Mouse (Mus musculus): ENCODE measurements around the gene Anxa6. TPM values are rescaled to one million over a fixed set of nuclear protein-coding genes. Genes with fewer than 3 reads are reported as not detected.

The Anxa6 gene
- polyA plus RNA-seq, 1 experiment = 722 TPM

DNA sequence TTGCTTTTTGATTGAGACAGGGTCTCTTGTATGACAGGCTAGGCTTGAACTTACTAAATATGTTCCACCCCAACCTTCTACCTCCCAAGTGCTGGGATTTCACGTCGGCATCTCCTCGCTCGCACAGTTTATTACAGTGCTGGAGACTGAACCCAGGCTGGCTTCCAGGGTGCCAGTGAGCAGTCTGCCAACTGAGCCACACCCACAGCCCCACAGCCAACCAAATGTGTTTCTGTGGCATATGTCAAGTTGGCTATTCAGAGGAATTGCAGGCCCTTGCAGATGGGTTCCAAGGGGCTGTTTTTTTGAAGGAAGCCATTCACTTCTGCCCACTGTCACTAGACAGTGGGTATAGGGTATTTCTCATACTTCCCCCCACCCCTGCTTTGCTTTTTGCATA lies 7.3 kb downstream of the Anxa6 start:
- Histone ChIP-seq H3K27me3 (ENCODE audit: control insufficient read depth, insufficient read depth, insufficient read length) (no peaks in the 10 kb centered on the region), H3K4me2 (ENCODE audit: low read depth) (no peak overlapping the region), H3ac (ENCODE audit: control insufficient read depth, insufficient read length) (no peak overlapping the region), H3K79me2 (ENCODE audit: control insufficient read depth, insufficient read depth) (peaks cover 100% of the 10 kb centered on the region), H3K36me3 (ENCODE audit: control insufficient read depth, insufficient read depth) (peaks cover 30% of the 10 kb centered on the region), H3K4me3 (no peak overlapping the region)
- TF ChIP-seq TCF12 (IDR thresholded peaks at IDR 0.05; ENCODE audit: insufficient read depth, poor library complexity, severe bottlenecking) (no peak), SRF (IDR thresholded peaks at IDR 0.05; ENCODE audit: control insufficient read depth, insufficient read length, low read depth) (no peak), E2F4 (IDR thresholded peaks at IDR 0.05; ENCODE audit: insufficient read depth) (no peak), TCF3 (IDR thresholded peaks at IDR 0.05; ENCODE audit: insufficient read length, low read depth) (no peak), USF1 (IDR thresholded peaks at IDR 0.05; ENCODE audit: low read depth) (no peak), POLR2A (IDR thresholded peaks at IDR 0.05; ENCODE audit: insufficient read length, low read depth) (no peak), MAX (IDR thresholded peaks at IDR 0.05; ENCODE audit: low read depth) (no peak), CEBPB (IDR thresholded peaks at IDR 0.05; ENCODE audit: insufficient read depth, poor library complexity, severe bottlenecking) (no peak), MYOG (IDR thresholded peaks at IDR 0.05; ENCODE audit: control insufficient read depth in 1 of 3, insufficient read depth in 1 of 3, insufficient read length in 2 of 3, low read depth in 2 of 3) (no peak), MYOD1 (IDR thresholded peaks at IDR 0.05; ENCODE audit: control insufficient read depth in 1 of 3, insufficient read length in 2 of 3, low read depth in 2 of 3) (no peak), POLR2AphosphoS2 (IDR thresholded peaks at IDR 0.05; ENCODE audit: insufficient read length, low read depth) (no peak), REST (IDR thresholded peaks at IDR 0.05; ENCODE audit: insufficient read depth, insufficient read length) (no peak)

DNA sequence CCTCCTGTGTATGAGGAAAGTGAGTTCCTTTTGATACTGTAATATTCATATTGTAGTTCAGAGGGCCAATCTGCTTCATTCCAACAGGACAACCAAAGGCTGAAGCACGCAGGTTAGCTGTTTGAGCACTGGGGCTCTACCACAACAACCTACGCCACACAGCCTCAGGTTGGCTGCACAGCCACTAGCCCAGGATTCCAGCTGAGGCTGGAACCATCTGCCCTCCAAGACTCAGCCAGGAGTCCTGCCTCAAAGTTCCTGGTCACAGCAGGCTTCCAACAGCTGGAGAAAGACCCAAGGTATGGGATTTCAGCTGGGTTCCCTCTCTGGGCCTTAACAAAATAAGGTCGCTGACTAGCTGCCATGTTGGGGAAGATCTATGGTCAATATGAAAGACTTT lies 9.7 kb downstream of the Anxa6 start:
- peaks cover 31% of the 10 kb centered on the region for H3K36me3 ChIP-seq (ENCODE audit: control insufficient read depth, insufficient read depth)
- no peak overlapping the region for H3K4me3 ChIP-seq
- no peak for TF ChIP-seq TCF12 (IDR thresholded peaks at IDR 0.05; ENCODE audit: insufficient read depth, poor library complexity, severe bottlenecking)
- TF ChIP-seq TCF3 (IDR thresholded peaks at IDR 0.05; ENCODE audit: insufficient read length, low read depth) = no peak
- no peak for TF ChIP-seq REST (IDR thresholded peaks at IDR 0.05; ENCODE audit: insufficient read depth, insufficient read length)
- TF ChIP-seq POLR2A (IDR thresholded peaks at IDR 0.05; ENCODE audit: insufficient read length, low read depth) = no peak
- no peak for TF ChIP-seq E2F4 (IDR thresholded peaks at IDR 0.05; ENCODE audit: insufficient read depth)
- no peak for TF ChIP-seq USF1 (IDR thresholded peaks at IDR 0.05; ENCODE audit: low read depth)
- no peak for TF ChIP-seq SRF (IDR thresholded peaks at IDR 0.05; ENCODE audit: control insufficient read depth, insufficient read length, low read depth)
- no peak for TF ChIP-seq CEBPB (IDR thresholded peaks at IDR 0.05; ENCODE audit: insufficient read depth, poor library complexity, severe bottlenecking)
- no peak for TF ChIP-seq MYOG (IDR thresholded peaks at IDR 0.05; ENCODE audit: control insufficient read depth in 1 of 3, insufficient read depth in 1 of 3, insufficient read length in 2 of 3, low read depth in 2 of 3)
- TF ChIP-seq MAX (IDR thresholded peaks at IDR 0.05; ENCODE audit: low read depth) = no peak
- no peak for TF ChIP-seq MYOD1 (IDR thresholded peaks at IDR 0.05; ENCODE audit: control insufficient read depth in 1 of 3, insufficient read length in 2 of 3, low read depth in 2 of 3)
- TF ChIP-seq POLR2AphosphoS2 (IDR thresholded peaks at IDR 0.05; ENCODE audit: insufficient read length, low read depth) = no peak

GRCm38 (mm10) chr11:55023049-55023564 lies 10.1 kb downstream of the Anxa6 start:
- H3K4me2 ChIP-seq (ENCODE audit: low read depth) = peak overlapping the region; percentile 28
- peaks cover 30% of the 10 kb centered on the region for H3K36me3 ChIP-seq (ENCODE audit: control insufficient read depth, insufficient read depth)

More for the DNA sequence above, 9.7 kb downstream of the Anxa6 start:
- peaks cover 92% of the 10 kb centered on the region for H3K79me2 ChIP-seq (ENCODE audit: control insufficient read depth, insufficient read depth)
- H3K27me3 ChIP-seq (ENCODE audit: control insufficient read depth, insufficient read depth, insufficient read length) = no peaks in the 10 kb centered on the region
- H3ac ChIP-seq (ENCODE audit: control insufficient read depth, insufficient read length) = no peak overlapping the region
- H3K4me2 ChIP-seq (ENCODE audit: low read depth) = peak overlapping the region; percentile 28

DNA sequence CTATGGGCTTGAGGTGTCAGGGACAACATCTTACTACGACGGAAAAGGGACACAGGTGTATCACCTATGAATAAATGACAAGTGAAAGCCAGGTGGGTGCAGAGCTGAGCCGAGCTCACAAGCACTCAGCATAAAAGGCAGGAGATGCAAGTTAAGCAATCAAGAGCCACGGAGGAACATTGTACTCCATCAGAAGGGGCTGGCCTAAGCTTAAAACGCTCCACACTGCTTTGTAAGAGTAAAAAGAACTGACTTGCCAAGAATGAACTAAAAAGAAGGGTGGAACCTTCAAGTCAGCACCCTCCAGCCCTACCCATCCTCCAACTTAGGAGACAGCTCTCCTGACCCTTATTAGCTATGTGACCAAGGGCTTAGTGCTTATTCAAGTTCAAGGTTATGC lies 10.7 kb downstream of the Anxa6 start:
- Histone ChIP-seq H3K36me3 (ENCODE audit: control insufficient read depth, insufficient read depth) (peaks cover 30% of the 10 kb centered on the region), H3K4me2 (ENCODE audit: low read depth) (peak overlapping the region; percentile 28), H3K79me2 (ENCODE audit: control insufficient read depth, insufficient read depth) (peaks cover 82% of the 10 kb centered on the region), H3K4me3 (no peak overlapping the region), H3K27me3 (ENCODE audit: control insufficient read depth, insufficient read depth, insufficient read length) (no peaks in the 10 kb centered on the region), H3ac (ENCODE audit: control insufficient read depth, insufficient read length) (no peak overlapping the region)
- no peak for TF ChIP-seq CEBPB (IDR thresholded peaks at IDR 0.05; ENCODE audit: insufficient read depth, poor library complexity, severe bottlenecking)
- no peak for TF ChIP-seq USF1 (IDR thresholded peaks at IDR 0.05; ENCODE audit: low read depth)
- TF ChIP-seq POLR2A (IDR thresholded peaks at IDR 0.05; ENCODE audit: insufficient read length, low read depth) = no peak
- no peak for TF ChIP-seq MYOD1 (IDR thresholded peaks at IDR 0.05; ENCODE audit: control insufficient read depth in 1 of 3, insufficient read length in 2 of 3, low read depth in 2 of 3)
- no peak for TF ChIP-seq MYOG (IDR thresholded peaks at IDR 0.05; ENCODE audit: control insufficient read depth in 1 of 3, insufficient read depth in 1 of 3, insufficient read length in 2 of 3, low read depth in 2 of 3)
- no peak for TF ChIP-seq MAX (IDR thresholded peaks at IDR 0.05; ENCODE audit: low read depth)
- no peak for TF ChIP-seq SRF (IDR thresholded peaks at IDR 0.05; ENCODE audit: control insufficient read depth, insufficient read length, low read depth)
- TF ChIP-seq TCF3 (IDR thresholded peaks at IDR 0.05; ENCODE audit: insufficient read length, low read depth) = no peak
- TF ChIP-seq POLR2AphosphoS2 (IDR thresholded peaks at IDR 0.05; ENCODE audit: insufficient read length, low read depth) = no peak
- TF ChIP-seq E2F4 (IDR thresholded peaks at IDR 0.05; ENCODE audit: insufficient read depth) = no peak
- TF ChIP-seq REST (IDR thresholded peaks at IDR 0.05; ENCODE audit: insufficient read depth, insufficient read length) = no peak
- no peak for TF ChIP-seq TCF12 (IDR thresholded peaks at IDR 0.05; ENCODE audit: insufficient read depth, poor library complexity, severe bottlenecking)

More at GRCm38 (mm10) chr11:55023049-55023564, 10.1 kb downstream of the Anxa6 start:
- Histone ChIP-seq H3K27me3 (ENCODE audit: control insufficient read depth, insufficient read depth, insufficient read length) (no peaks in the 10 kb centered on the region), H3ac (ENCODE audit: control insufficient read depth, insufficient read length) (no peak overlapping the region), H3K4me3 (no peak overlapping the region), H3K79me2 (ENCODE audit: control insufficient read depth, insufficient read depth) (peaks cover 88% of the 10 kb centered on the region)
- no peak for TF ChIP-seq POLR2A (IDR thresholded peaks at IDR 0.05; ENCODE audit: insufficient read length, low read depth)
- no peak for TF ChIP-seq REST (IDR thresholded peaks at IDR 0.05; ENCODE audit: insufficient read depth, insufficient read length)
- TF ChIP-seq CEBPB (IDR thresholded peaks at IDR 0.05; ENCODE audit: insufficient read depth, poor library complexity, severe bottlenecking) = no peak
- TF ChIP-seq MYOG (IDR thresholded peaks at IDR 0.05; ENCODE audit: control insufficient read depth in 1 of 3, insufficient read depth in 1 of 3, insufficient read length in 2 of 3, low read depth in 2 of 3) = no peak
- TF ChIP-seq TCF12 (IDR thresholded peaks at IDR 0.05; ENCODE audit: insufficient read depth, poor library complexity, severe bottlenecking) = no peak
- TF ChIP-seq MYOD1 (IDR thresholded peaks at IDR 0.05; ENCODE audit: control insufficient read depth in 1 of 3, insufficient read length in 2 of 3, low read depth in 2 of 3) = no peak
- TF ChIP-seq SRF (IDR thresholded peaks at IDR 0.05; ENCODE audit: control insufficient read depth, insufficient read length, low read depth) = no peak
- no peak for TF ChIP-seq USF1 (IDR thresholded peaks at IDR 0.05; ENCODE audit: low read depth)
- no peak for TF ChIP-seq E2F4 (IDR thresholded peaks at IDR 0.05; ENCODE audit: insufficient read depth)
- no peak for TF ChIP-seq POLR2AphosphoS2 (IDR thresholded peaks at IDR 0.05; ENCODE audit: insufficient read length, low read depth)
- TF ChIP-seq TCF3 (IDR thresholded peaks at IDR 0.05; ENCODE audit: insufficient read length, low read depth) = no peak
- TF ChIP-seq MAX (IDR thresholded peaks at IDR 0.05; ENCODE audit: low read depth) = no peak

Data from myocyte (in vitro differentiated cells).